Mouse (Mus musculus) MEL (cell line): ENCODE data around the gene Gnaz. TPM values are rescaled to one million over a fixed set of nuclear protein-coding genes. Genes with fewer than 3 reads are reported as not detected.

Experiments
- DNase-seq: peaks from one replicate; pipeline ENCODE4 v3.0.0; 2011; ENCODE audit warnings: low read depth, low spot score
- H3K27ac ChIP-seq: 2 replicates; pipeline ENCODE4 v1.5.1; 2012; ENCODE audit warnings: low read depth, mild to moderate bottlenecking, control low read depth, low read length, moderate library complexity; ENCODE audit not compliant: control insufficient read depth
- H3K27me3 ChIP-seq, 2 experiments: fragments of 150-350 bp in 1 of 2; sonication (generic) in 1 of 2; 2 replicates each; pipeline ENCODE4 v1.6.1; 2012; ENCODE audit warnings: low read length in 2 of 2, mild to moderate bottlenecking in 2 of 2, improper control_type of control experiment in 1 of 2, moderate library complexity in 1 of 2; ENCODE audit not compliant: insufficient read depth in 2 of 2, control insufficient read depth in 1 of 2
- H3K36me3 ChIP-seq, 2 experiments: 2 replicates each; pipeline ENCODE4 v1.6.1; 2012 to 2014; ENCODE audit warnings: low read length in 2 of 2, improper control_type of control experiment in 1 of 2, inconsistent platforms in 1 of 2, mild to moderate bottlenecking in 1 of 2; ENCODE audit not compliant: insufficient read depth in 2 of 2, control insufficient read depth in 1 of 2
- H3K4me1 ChIP-seq, 2 experiments: fragments of 150-350 bp in 1 of 2; sonication (generic) in 1 of 2; 2 replicates each; pipeline ENCODE4 v1.6.1; 2012; ENCODE audit warnings: low read length in 2 of 2, improper control_type of control experiment in 1 of 2, mild to moderate bottlenecking in 1 of 2; ENCODE audit not compliant: insufficient read depth in 2 of 2, control insufficient read depth in 1 of 2
- H3K4me3 ChIP-seq, 2 experiments: fragments of 150-350 bp in 1 of 2; sonication (generic) in 1 of 2; 2 replicates each; pipeline ENCODE4 v1.5.1; 2012; ENCODE audit warnings: low read depth in 2 of 2, low read length in 2 of 2, mild to moderate bottlenecking in 2 of 2, moderate library complexity in 2 of 2, control low read depth in 1 of 2, improper control_type of control experiment in 1 of 2; ENCODE audit not compliant: control insufficient read depth in 1 of 2, insufficient read depth in 1 of 2
- H3K79me2 ChIP-seq: 2 replicates; pipeline ENCODE4 v1.6.1; 2012; ENCODE audit warnings: mild to moderate bottlenecking, low read length, moderate library complexity; ENCODE audit not compliant: control insufficient read depth, poor library complexity, insufficient read depth
- H3K9ac ChIP-seq: 2 replicates; pipeline ENCODE4 v1.6.1; 2012; ENCODE audit warnings: low read depth, mild to moderate bottlenecking, control low read depth, low read length, moderate library complexity; ENCODE audit not compliant: control insufficient read depth, poor library complexity, severe bottlenecking
- H3K9me3 ChIP-seq: fragments of 150-350 bp; sonication (generic); replicated peaks from 2 replicates; pipeline ENCODE4 v1.6.1; 2012; ENCODE audit warnings: mild to moderate bottlenecking, low read length, improper control_type of control experiment, moderate library complexity; ENCODE audit not compliant: insufficient read depth
- BHLHE40 ChIP-seq: IDR thresholded peaks from 2 replicates; pipeline ENCODE4 v1.6.1; 2012; ENCODE audit warnings: low read depth, mild to moderate bottlenecking, inconsistent platforms, low read length, improper control_type of control experiment, borderline replicate concordance
- CHD1 ChIP-seq: IDR thresholded peaks from 2 replicates; pipeline ENCODE4 v1.6.1; 2012; ENCODE audit warnings: low read depth, mild to moderate bottlenecking, inconsistent platforms, low read length, improper control_type of control experiment
- CHD2 ChIP-seq: IDR thresholded peaks from 2 replicates; pipeline ENCODE4 v1.6.1; 2011; ENCODE audit warnings: low read length, improper control_type of control experiment
- CTCF ChIP-seq, 3 experiments: IDR thresholded peaks in 2 of 3; conservative IDR thresholded peaks in 1 of 3; 2 replicates each; pipeline ENCODE4 v1.5.1; 2011 to 2012; ENCODE audit warnings: low read length in 3 of 3, low read depth in 2 of 3, mild to moderate bottlenecking in 2 of 3, improper control_type of control experiment in 1 of 3, inconsistent platforms in 1 of 3, mixed read lengths in 1 of 3, moderate library complexity in 1 of 3; ENCODE audit not compliant: control insufficient read depth in 1 of 3, insufficient read depth in 1 of 3, poor library complexity in 1 of 3, severe bottlenecking in 1 of 3
- E2F4 ChIP-seq: IDR thresholded peaks from 2 replicates; pipeline ENCODE4 v1.6.1; 2011; ENCODE audit warnings: low read depth, low read length, improper control_type of control experiment, borderline replicate concordance
- ETS1 ChIP-seq: IDR thresholded peaks from 2 replicates; pipeline ENCODE4 v1.6.1; 2012; ENCODE audit warnings: low read depth, mild to moderate bottlenecking, inconsistent platforms, low read length, improper control_type of control experiment, moderate library complexity
- GABPA ChIP-seq: IDR thresholded peaks from 2 replicates; pipeline ENCODE4 v1.6.1; 2012; ENCODE audit warnings: low read depth, mild to moderate bottlenecking, inconsistent platforms, low read length, improper control_type of control experiment, moderate library complexity
- HCFC1 ChIP-seq: IDR thresholded peaks from 2 replicates; pipeline ENCODE4 v1.6.1; 2012; ENCODE audit warnings: low read depth, mild to moderate bottlenecking, inconsistent platforms, low read length, improper control_type of control experiment, moderate library complexity
- MAFK ChIP-seq: IDR thresholded peaks from 2 replicates; pipeline ENCODE4 v1.6.1; 2011; ENCODE audit warnings: low read depth, mild to moderate bottlenecking, low read length, improper control_type of control experiment, borderline replicate concordance
- MAX ChIP-seq: IDR thresholded peaks from 2 replicates; pipeline ENCODE4 v1.6.1; 2011; ENCODE audit warnings: low read length, improper control_type of control experiment
- MAZ ChIP-seq: IDR thresholded peaks from 2 replicates; pipeline ENCODE4 v1.6.1; 2012; ENCODE audit warnings: low read depth, mild to moderate bottlenecking, inconsistent platforms, low read length, improper control_type of control experiment
- MEF2A ChIP-seq: IDR thresholded peaks from 2 replicates; pipeline ENCODE4 v1.6.1; 2014; ENCODE audit warnings: low read depth, mild to moderate bottlenecking, inconsistent platforms, low read length, improper control_type of control experiment; ENCODE audit not compliant: poor library complexity, insufficient replicate concordance, severe bottlenecking; ENCODE audit errors: extremely low read depth
- MYB ChIP-seq: IDR thresholded peaks from 2 replicates; pipeline ENCODE4 v1.6.1; 2011; ENCODE audit warnings: mild to moderate bottlenecking, low read depth, low read length, improper control_type of control experiment
- MYC ChIP-seq: IDR thresholded peaks from 2 replicates; pipeline ENCODE4 v1.6.1; 2011; ENCODE audit warnings: low read depth, mild to moderate bottlenecking, low read length, improper control_type of control experiment, moderate library complexity
- NELFE ChIP-seq: IDR thresholded peaks from 2 replicates; pipeline ENCODE4 v1.6.1; 2011; ENCODE audit warnings: low read depth, low read length, improper control_type of control experiment
- POLR2A ChIP-seq, 2 experiments: IDR thresholded peaks; 2 replicates each; pipeline ENCODE4 v1.6.1; 2011 to 2012; ENCODE audit warnings: low read length in 2 of 2, mild to moderate bottlenecking in 2 of 2, control low read depth in 1 of 2, improper control_type of control experiment in 1 of 2, low read depth in 1 of 2, moderate library complexity in 1 of 2; ENCODE audit not compliant: control insufficient read depth in 1 of 2, insufficient read depth in 1 of 2, poor library complexity in 1 of 2
- RAD21 ChIP-seq: IDR thresholded peaks from 2 replicates; pipeline ENCODE4 v1.6.1; 2011; ENCODE audit warnings: mild to moderate bottlenecking, low read depth, low read length, improper control_type of control experiment
- SIN3A ChIP-seq: IDR thresholded peaks from 2 replicates; pipeline ENCODE4 v1.6.1; 2012; ENCODE audit warnings: low read length, improper control_type of control experiment, inconsistent platforms
- TCF12 ChIP-seq: IDR thresholded peaks from 2 replicates; pipeline ENCODE4 v1.6.1; 2014; ENCODE audit warnings: low read depth, mild to moderate bottlenecking, inconsistent platforms, low read length, improper control_type of control experiment, moderate library complexity
- USF2 ChIP-seq, 2 experiments: IDR thresholded peaks; 2 replicates each; pipeline ENCODE4 v1.6.1; 2011 to 2012; ENCODE audit warnings: improper control_type of control experiment in 2 of 2, low read length in 2 of 2, borderline replicate concordance in 1 of 2, inconsistent platforms in 1 of 2, low read depth in 1 of 2, mild to moderate bottlenecking in 1 of 2; ENCODE audit not compliant: insufficient read depth in 1 of 2
- ZC3H11A ChIP-seq: IDR thresholded peaks from 2 replicates; pipeline ENCODE4 v1.6.1; 2012; ENCODE audit warnings: low read depth, mild to moderate bottlenecking, inconsistent platforms, low read length, improper control_type of control experiment
- ZMIZ1 ChIP-seq: IDR thresholded peaks from 2 replicates; pipeline ENCODE4 v1.6.1; 2012; ENCODE audit warnings: low read depth, mild to moderate bottlenecking, inconsistent platforms, low read length, improper control_type of control experiment, moderate library complexity
- polyA plus RNA-seq, 2 experiments: library from polyadenylated mRNA; stranded (reverse) in 1 of 2; unstranded in 1 of 2; fragments of >175 nt in 1 of 2; fragments of >200 nt in 1 of 2; gene quantifications; 2 replicates each; pipeline versions ENCODE4 v1.2.1 to v1.2.4; 2012; ENCODE audit warnings: low replicate concordance in 2 of 2, low read depth in 1 of 2; ENCODE audit not compliant: insufficient read length in 2 of 2, insufficient read depth in 1 of 2, missing spikeins in 1 of 2
- total RNA-seq: library from RNA; depleted of rRNA; stranded (reverse); fragments of 300-350 nt; gene quantifications from 2 replicates; pipeline ENCODE4 v1.2.3, GENCODE M21; 2012

Gene Gnaz
- total and polyA plus RNA-seq, 3 experiments, result not detected

DNA sequence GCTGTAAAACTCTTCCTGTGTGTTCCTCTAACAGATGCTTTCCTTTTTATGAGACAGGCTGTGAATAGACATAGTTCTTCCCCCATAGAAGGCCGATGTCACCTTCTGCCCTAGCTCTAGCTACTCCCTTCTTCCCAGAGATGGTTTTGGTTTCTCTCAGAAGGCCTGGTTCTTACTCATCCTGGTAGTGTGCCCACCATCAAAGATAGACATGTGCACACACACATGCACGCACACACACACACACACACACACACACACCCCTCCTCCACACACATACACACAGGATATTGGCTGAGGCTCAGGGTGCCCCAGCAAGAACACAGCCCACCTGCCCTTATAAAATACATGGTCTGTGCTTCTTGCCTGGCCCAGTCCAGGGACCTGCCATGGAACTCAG lies 2.3 kb downstream of the Gnaz start:
- Histone ChIP-seq H3K27ac (no peak overlapping the region), H3K9ac (no peak overlapping the region)
- TF ChIP-seq CTCF (IDR thresholded peaks at IDR 0.05 in 2 of 3, conservative IDR thresholded peaks at IDR 0.05 in 1 of 3; ENCODE audit: control insufficient read depth in 1 of 3, insufficient read depth in 1 of 3, low read depth in 2 of 3, low read length in 3 of 3, poor library complexity in 1 of 3, severe bottlenecking in 1 of 3) (no peak), MYC (no peak), CHD2 (no peak), GABPA (no peak), ZC3H11A (no peak), TCF12 (no peak), ZMIZ1 (no peak), MAZ (no peak), MAFK (no peak), MAX (no peak), MEF2A (no peak), HCFC1 (no peak)
- TF ChIP-seq, all 39 proteins: peak for 0
- no peak overlapping the region for H3K4me3 ChIP-seq
- no peaks in the 10 kb centered on the region for H3K9me3 ChIP-seq
- no peaks in the 10 kb centered on the region for H3K27me3 ChIP-seq
- H3K79me2 ChIP-seq, result no peaks in the 10 kb centered on the region
- H3K36me3 ChIP-seq, result no peaks in the 10 kb centered on the region
- H3K4me1 ChIP-seq, result no peaks in the 10 kb centered on the region
- no peak for DNase-seq

- no peak overlapping the region for H3K4me3 ChIP-seq
Observed at GRCm38 (mm10) chr10:74973026-74973425, 6.0 kb downstream of the Gnaz start.

More at GRCm38 (mm10) chr10:74973026-74973425, 6.0 kb downstream of the Gnaz start:
- Histone ChIP-seq H3K4me1 (no peaks in the 10 kb centered on the region), H3K79me2 (no peaks in the 10 kb centered on the region), H3K9ac (no peak overlapping the region), H3K36me3 (no peaks in the 10 kb centered on the region), H3K9me3 (no peaks in the 10 kb centered on the region), H3K27ac (no peak overlapping the region), H3K27me3 (no peaks in the 10 kb centered on the region)
- DNase-seq, result no peak
- no peak for TF ChIP-seq ETS1
- no peak for TF ChIP-seq USF2 (IDR thresholded peaks at IDR 0.05; ENCODE audit: borderline replicate concordance in 1 of 2, insufficient read depth in 1 of 2, low read depth in 1 of 2, low read length in 2 of 2)
- TF ChIP-seq MAZ, result no peak
- no peak for TF ChIP-seq E2F4
- no peak for TF ChIP-seq MAFK
- no peak for TF ChIP-seq NELFE
- TF ChIP-seq SIN3A, result no peak
- TF ChIP-seq MYB, result no peak
- no peak for TF ChIP-seq CHD2
- TF ChIP-seq ZMIZ1, result no peak
- no peak for TF ChIP-seq ZC3H11A
- no peak for TF ChIP-seq CHD1
- no peak for TF ChIP-seq BHLHE40
- no peak for TF ChIP-seq POLR2A (IDR thresholded peaks at IDR 0.05; ENCODE audit: control insufficient read depth in 1 of 2, insufficient read depth in 1 of 2, low read depth in 1 of 2, low read length in 2 of 2, poor library complexity in 1 of 2)
- TF ChIP-seq RAD21, result no peak
- TF ChIP-seq HCFC1, result no peak
